Mouse (Mus musculus): ENCODE results near the gene Iqcm.
"Not testable (repeated sequence)": the region's sequence is repeated elsewhere in the genome, so short reads cannot be mapped to it uniquely, and the experiment has no call there.

- TF ChIP-seq CTCF (IDR thresholded peaks at IDR 0.05; ENCODE audit: low read depth, low read length); POLR2A (IDR thresholded peaks at IDR 0.05; ENCODE audit: borderline replicate concordance, low read depth, low read length): not testable (repeated sequence)
These were observed 32.8 kb upstream of the Iqcm start for GRCm38 (mm10) chr8:75415696-75416095.

Data from bone marrow macrophage, adult 2 months (primary cell).